Mouse (Mus musculus) forebrain, embryonic 16.5 days (tissue): ENCODE results near the gene Islr2. TPM values are rescaled to one million over a fixed set of nuclear protein-coding genes. Genes with fewer than 3 reads are reported as not detected.

Experiments used
- microRNA-seq: library from miRNA; unstranded; fragments of <30 nt; microRNA quantifications from one replicate; pipeline ENCODE4, GENCODE M21; 2017
- polyA plus RNA-seq: library from polyadenylated mRNA; unstranded; fragments of >200 nt; fragmentation: Nextera tagmentation; extraction: Ambion mirVana; gene quantifications from 2 replicates; pipeline ENCODE4 v1.2.1, GENCODE M21; 2015

Islr2 gene
- polyA plus RNA-seq, 1 experiment from 2014 or later: 88.4 TPM

Small RNA genes within 50 kb of the gene (microRNA-seq; reads per million reads assigned to microRNA genes)
- not detected for gene Mir6385

Other genes starting within 250 kb of the Islr2 start
- gene Cyp11a1, start 197.9 kb downstream of the Islr2 start, polyA plus RNA-seq: 0.30 and 0.66 TPM in 2 replicates
- gene Stra6, start 140.5 kb downstream of the Islr2 start, polyA plus RNA-seq: 9.2 and 11.7 TPM in 2 replicates
- gene Ccdc33, start 85.5 kb downstream of the Islr2 start, polyA plus RNA-seq: 0.51 and 0.79 TPM in 2 replicates
- 16.8 and 25.5 TPM in 2 replicates for gene Islr, start within 50 bp of the Islr2 start, polyA plus RNA-seq
- gene Pml, start 45.5 kb upstream of the Islr2 start, polyA plus RNA-seq: 7.4 and 8.1 TPM in 2 replicates
- gene Stoml1, start 48.8 kb upstream of the Islr2 start, polyA plus RNA-seq: 104 and 120 TPM in 2 replicates
- gene Loxl1, start 108.9 kb upstream of the Islr2 start, polyA plus RNA-seq: 11.5 and 14.7 TPM in 2 replicates
- gene Tbc1d21, start 166.1 kb upstream of the Islr2 start, polyA plus RNA-seq: not detected in 2 replicates